8 mouse cellular contexts compared by ENCODE assay signal in genomic region chr7:3703879-3704441, GRCm38 (mm10). TPM values are rescaled to one million over a fixed set of nuclear protein-coding genes. Genes with fewer than 3 reads are reported as not detected.
DNase-seq lines count a peak whose midpoint lies in the region; ATAC-seq lines count a peak whose summit lies in the region.

Rps9 (plus strand) TSS chr7:3703993.

- 2% methylated on average over 42 of the region's 42 CpGs for WGBS in heart, embryonic 14.5 days
- WGBS in liver, embryonic 13.5 days (ENCODE audit: insufficient replicate concordance) = under 1% methylated on average over 42 of the region's 42 CpGs
- WGBS in stomach, embryonic 16.5 days = 2% methylated on average over 42 of the region's 42 CpGs

- H3K4me3 ChIP-seq in heart, embryonic 14.5 days (ENCODE audit: control insufficient read depth in 1 of 2, insufficient read depth in 1 of 2, low read depth in 1 of 2, low read length in 2 of 2) = peak within 1 kb of the TSS; percentile 84 to 94
- peak within 1 kb of the TSS; percentile 84 for H3K4me3 ChIP-seq in liver, embryonic 13.5 days (replicated peaks)
- peak within 1 kb of the TSS; percentile 91 for H3K4me3 ChIP-seq in stomach, embryonic 16.5 days (replicated peaks; ENCODE audit: low read length)

- peak; percentile 95 for ATAC-seq in CD4-positive, CD25-positive, alpha-beta regulatory T cell, adult 4 months
- peak; percentile 92 for ATAC-seq in heart, embryonic 14.5 days (ENCODE audit: insufficient number of reproducible peaks, insufficient read depth, low FRiP score, low read depth)
- peak; percentile 86 for ATAC-seq in liver, embryonic 13.5 days (ENCODE audit: low read depth)
- peak; percentile 95 for ATAC-seq in stomach, embryonic 16.5 days (ENCODE audit: insufficient read depth, low FRiP score)

- H3K27me3 ChIP-seq in heart, embryonic 14.5 days (ENCODE audit: control insufficient read depth, insufficient read depth, low read length) = no peaks in the 10 kb centered on the region
- H3K27me3 ChIP-seq in liver, embryonic 13.5 days = no peaks in the 10 kb centered on the region
- no peaks in the 10 kb centered on the region for H3K27me3 ChIP-seq in stomach, embryonic 16.5 days (ENCODE audit: control insufficient read depth, insufficient read depth, low read length)

- peaks cover 5 to 20% of the 10 kb centered on the region in 2 experiments for H3K4me1 ChIP-seq in heart, embryonic 14.5 days (ENCODE audit: control insufficient read depth in 2 of 2, insufficient read depth in 2 of 2, low read length in 2 of 2)
- H3K4me1 ChIP-seq in liver, embryonic 13.5 days (replicated peaks) = peaks cover 26% of the 10 kb centered on the region
- H3K4me1 ChIP-seq in stomach, embryonic 16.5 days (ENCODE audit: control insufficient read depth, insufficient read depth, low read length) = peaks cover 9% of the 10 kb centered on the region

- H3K36me3 ChIP-seq in heart, embryonic 14.5 days (ENCODE audit: control insufficient read depth, insufficient read depth, low read length) = peaks cover 66% of the 10 kb centered on the region
- H3K36me3 ChIP-seq in liver, embryonic 13.5 days = peaks cover 41% of the 10 kb centered on the region
- peaks cover 12% of the 10 kb centered on the region for H3K36me3 ChIP-seq in stomach, embryonic 16.5 days (ENCODE audit: control insufficient read depth, insufficient read depth, low read length)

- H3K9me3 ChIP-seq in heart, embryonic 14.5 days (ENCODE audit: control insufficient read depth, low read length) = no peaks in the 10 kb centered on the region
- no peaks in the 10 kb centered on the region for H3K9me3 ChIP-seq in liver, embryonic 13.5 days (replicated peaks)
- H3K9me3 ChIP-seq in stomach, embryonic 16.5 days (replicated peaks; ENCODE audit: control insufficient read depth, low read length) = no peaks in the 10 kb centered on the region

- H3K27ac ChIP-seq in heart, embryonic 14.5 days (replicated peaks in 1 of 2; ENCODE audit: control insufficient read depth in 1 of 2, insufficient read depth in 1 of 2, low read depth in 2 of 2, low read length in 2 of 2) = peak within 1 kb of the TSS; percentile 93 to 99
- peak within 1 kb of the TSS; percentile 89 for H3K27ac ChIP-seq in liver, embryonic 13.5 days
- H3K27ac ChIP-seq in stomach, embryonic 16.5 days (ENCODE audit: low read length) = peak within 1 kb of the TSS; percentile 96

- peak within 1 kb of the TSS; percentile 96 for H3K4me2 ChIP-seq in heart, embryonic 14.5 days (ENCODE audit: low read length)
- peak within 1 kb of the TSS; percentile 82 for H3K4me2 ChIP-seq in liver, embryonic 13.5 days
- peak within 1 kb of the TSS; percentile 92 for H3K4me2 ChIP-seq in stomach, embryonic 16.5 days (ENCODE audit: low read depth, low read length)

- peak; percentile 95 for DNase-seq in c-Kit-negative CD71-positive TER-119-positive erythroid progenitor cells, embryonic 14.5 days (ENCODE audit: low read depth, low spot score)
- peak; percentile 93 for DNase-seq in fibroblast of lung, adult 2 months (ENCODE audit: low read depth)
- DNase-seq in kidney, postnatal 14 days = peak; percentile 98
- peak; percentile 89 for DNase-seq in liver, embryonic 13.5 days
- peak; percentile 96 for DNase-seq in neural tube, embryonic 10.5 days (ENCODE audit: extremely low spot score, low spot score)

- H3K9ac ChIP-seq in heart, embryonic 14.5 days (ENCODE audit: low read length) = peak within 1 kb of the TSS; percentile 91
- peak within 1 kb of the TSS; percentile 89 for H3K9ac ChIP-seq in liver, embryonic 13.5 days
- peak within 1 kb of the TSS; percentile 90 for H3K9ac ChIP-seq in stomach, embryonic 16.5 days (ENCODE audit: low read length)

RNA-seq across cellular contexts. Expression of gene Rps9, which starts in this region (rescaled TPM):
- 1,000 to 10,000 TPM; 4,852 to 4,938 TPM for polyA plus RNA-seq in CD4-positive, CD25-positive, alpha-beta regulatory T cell, adult 4 months (2017; shearing (Covaris generic))
- polyA plus RNA-seq in heart, embryonic 14.5 days (2014; fragmentation: Nextera tagmentation; extraction: Ambion mirVana) = 914 and 1,003 TPM in 2 replicates
- 1,306 and 1,329 TPM in 2 replicates for polyA plus RNA-seq in liver, embryonic 13.5 days (2015; fragmentation: Nextera tagmentation; extraction: Ambion mirVana)
- 1,206 and 1,366 TPM in 2 replicates for polyA plus RNA-seq in stomach, embryonic 16.5 days (2015; fragmentation: Nextera tagmentation; extraction: Ambion mirVana)

Comparison
In these comparisons a context has a peak if more than half of its experiments do, and no peak if none do; other contexts are left out.
1. Peak in every context shown above with its lines: DNase-seq, ATAC-seq, H3K4me3 ChIP-seq and H3K27ac ChIP-seq.